Mouse (Mus musculus) left cerebral cortex, adult 2 months (tissue): ENCODE measurements around the gene Spen. TPM values are rescaled to one million over a fixed set of nuclear protein-coding genes. Genes with fewer than 3 reads are reported as not detected.

Experiments used
- DNase-seq, 2 experiments: peaks; one replicate each; pipeline ENCODE4 v3.0.0; 2021 to 2022; ENCODE audit warnings: low spot score in 2 of 2, mixed read lengths in 1 of 2; ENCODE audit errors: extremely low spot score in 1 of 2
- H3K27ac ChIP-seq: fragments of 200-600 bp; 2 replicates; pipeline ENCODE4 v1.8.1; 2022
- H3K4me3 ChIP-seq: fragments of 200-600 bp; 2 replicates; pipeline ENCODE4 v1.8.1; 2022
- CTCF ChIP-seq: fragments of 200-600 bp; IDR thresholded peaks from 2 replicates; pipeline ENCODE4 v1.8.1; 2022; ENCODE audit warnings: antibody characterized with exemption, mild to moderate bottlenecking, moderate library complexity
- intact Hi-C: fragments of 180-260 bp; cut with DNase I; formaldehyde crosslinking; loops from one replicate; pipeline ENCODE4 v1.15.1; 2025
- total RNA-seq, 2 experiments: library from RNA; stranded (reverse); gene quantifications; 2 replicates each; pipeline ENCODE4 v1.2.3; 2021

The Spen gene
- total RNA-seq, 2 experiments from 2014 or later = 68.0 to 73.2 TPM

DNA sequence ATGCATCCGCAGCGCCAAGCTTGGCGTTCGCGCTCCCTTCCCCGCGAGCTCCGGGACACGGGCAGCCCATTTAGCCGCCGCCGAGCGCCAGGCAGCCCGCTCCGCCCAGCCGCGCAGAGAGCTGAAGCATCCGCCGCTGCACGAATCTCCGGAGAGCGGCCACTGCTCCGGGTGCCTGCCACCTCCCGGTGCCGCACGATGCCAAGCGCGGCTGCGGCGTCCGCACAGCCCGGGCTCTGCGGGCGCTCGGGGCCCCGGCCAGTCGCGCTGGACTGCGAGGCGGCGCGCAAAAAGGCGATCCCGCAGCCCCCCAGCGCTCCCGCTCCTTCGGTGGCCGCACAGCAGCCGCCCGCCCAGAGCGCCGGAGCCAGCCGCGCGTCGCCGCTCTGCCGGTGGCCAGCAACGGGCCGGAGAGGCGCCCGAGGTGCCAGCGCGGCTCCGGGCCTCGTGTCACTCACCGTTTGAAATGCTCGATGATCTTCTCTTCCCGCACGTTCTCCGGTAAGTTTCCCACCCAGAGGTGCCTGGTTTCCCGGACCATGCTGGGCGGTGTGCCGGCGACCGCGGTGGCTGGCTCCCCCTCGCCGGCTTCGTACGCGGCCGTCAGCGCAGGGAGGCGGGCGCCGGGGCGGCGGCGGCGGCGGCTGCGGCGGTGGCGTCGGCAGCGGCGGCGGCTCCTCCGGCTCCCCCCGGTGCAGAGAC, 540 bp downstream of the Spen start:
- TF ChIP-seq CTCF = no peak
- intact Hi-C loops = loop anchor here (1.0 to 5.0 kb wide), 2 partner anchors 8 to 334 kb away; partner anchors contain the start of gene Efhd2
- peak; percentile 31 to 44 for DNase-seq
- H3K4me3 ChIP-seq = peak overlapping the region; percentile 87
- peak overlapping the region; percentile 80 for H3K27ac ChIP-seq

DNA sequence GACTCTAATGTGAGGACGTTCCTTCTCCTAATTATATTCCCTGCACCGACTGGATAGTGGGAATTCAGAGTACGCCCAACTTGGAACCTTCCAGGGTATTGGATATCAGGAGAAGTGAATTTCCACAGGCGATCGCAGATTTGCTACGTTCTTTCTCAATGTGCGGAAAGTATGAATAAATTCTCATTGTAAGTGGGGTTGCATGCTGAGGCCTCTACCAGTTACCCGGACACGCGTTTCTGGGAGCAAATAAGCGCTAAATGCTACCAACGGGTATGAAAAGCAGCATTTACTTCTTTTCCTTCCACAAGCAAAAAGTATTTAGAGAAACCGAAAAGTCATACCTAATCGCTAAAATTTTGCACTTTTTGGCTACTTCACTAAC, 1.2 kb downstream of the Spen start:
- TF ChIP-seq CTCF = no peak
- peak overlapping the region; percentile 80 for H3K27ac ChIP-seq
- no peak for DNase-seq

DNA sequence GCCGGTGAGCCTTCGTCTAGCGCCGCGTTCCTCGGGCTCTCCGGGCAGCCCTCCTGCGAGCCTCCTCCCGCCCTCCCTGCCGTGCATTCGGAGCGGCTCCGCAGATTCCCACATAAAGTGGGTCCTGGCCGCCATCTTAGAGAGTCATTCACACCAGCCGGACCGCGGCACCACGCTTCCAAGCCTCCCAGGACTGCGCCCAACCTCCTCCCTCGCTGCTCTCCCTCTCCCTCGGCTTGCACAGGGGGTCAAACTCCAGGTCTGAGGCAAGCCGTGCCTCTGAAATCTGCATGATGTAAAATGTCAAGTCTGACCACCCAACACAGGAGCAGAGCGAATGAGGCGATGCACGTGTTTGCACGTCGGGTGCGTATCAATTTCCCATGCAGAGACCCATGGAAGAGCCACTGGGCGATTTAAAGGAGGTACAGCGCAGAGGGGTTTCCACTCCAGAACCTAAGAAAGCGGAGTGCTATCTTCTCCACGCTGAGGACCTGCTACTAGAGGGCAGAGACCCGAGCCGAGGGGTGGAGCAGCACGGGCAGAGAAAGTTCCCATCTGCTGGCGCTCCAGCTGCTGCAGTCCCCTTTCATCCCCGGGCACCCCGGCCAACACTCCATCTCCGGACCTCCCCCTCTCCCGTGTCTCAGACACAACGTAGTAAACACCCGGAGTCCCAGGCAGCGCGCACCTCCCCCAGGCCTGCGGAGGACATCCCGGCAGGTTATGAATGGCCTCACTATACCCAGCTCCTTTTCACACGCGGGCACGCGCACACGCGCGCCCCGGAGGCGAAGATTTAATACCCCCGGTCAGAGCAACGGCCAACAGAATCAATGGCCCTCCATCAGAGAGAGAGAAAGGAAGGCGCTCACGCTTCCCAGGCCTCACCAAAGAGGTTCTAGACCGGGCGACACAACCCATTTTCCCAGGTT, 1.8 kb downstream of the Spen start:
- peak; percentile 58 to 65 for DNase-seq
- intact Hi-C loops = loop anchor here (5.0 kb wide), 1 partner anchor 336 kb away; the partner anchor contains the start of gene Efhd2
- H3K4me3 ChIP-seq = peak overlapping the region; percentile 87

More for the DNA sequence above, 1.2 kb downstream of the Spen start:
- H3K4me3 ChIP-seq = peak overlapping the region; percentile 87
- intact Hi-C loops = loop anchor here (5.0 kb wide), 1 partner anchor 335 kb away; the partner anchor contains the start of gene Efhd2

DNA sequence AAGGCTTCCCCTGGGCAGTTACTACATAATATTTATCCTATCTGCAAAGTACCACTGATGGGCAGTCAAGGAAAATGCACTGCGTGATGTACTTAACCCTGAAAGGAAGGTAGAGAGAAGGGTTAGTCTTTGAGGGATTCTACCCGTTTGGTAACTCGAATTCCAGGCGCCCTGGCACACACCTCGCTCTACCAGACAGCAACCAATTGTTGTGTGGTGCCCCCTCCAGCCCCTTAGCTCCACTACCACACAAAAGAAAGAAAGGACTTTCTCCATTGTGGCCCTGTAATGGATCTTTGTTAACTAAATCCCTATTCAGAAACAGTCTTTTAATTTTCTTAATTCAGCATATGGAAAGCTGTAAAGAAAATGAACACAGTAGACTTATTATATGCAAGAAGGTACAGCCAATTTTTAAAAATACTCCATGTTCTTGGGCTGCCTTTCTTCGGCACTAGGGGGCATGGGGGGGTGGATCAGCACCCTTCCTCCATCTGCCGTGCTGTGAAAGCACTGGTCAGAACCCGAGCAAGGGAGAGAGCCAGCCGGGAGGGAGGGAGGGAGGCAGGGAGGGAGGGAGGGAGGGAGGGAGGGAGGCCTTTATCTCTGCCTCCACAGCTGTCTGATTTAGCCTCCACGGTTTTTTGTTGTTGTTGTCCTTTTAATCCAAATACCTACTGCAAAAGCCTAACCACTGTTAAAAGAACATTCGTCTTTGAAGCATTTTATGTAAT, 3.3 kb downstream of the Spen start:
- peak; percentile 40 to 52 for DNase-seq
- TF ChIP-seq CTCF = peak; percentile 38
- intact Hi-C loops = loop anchor here (5.0 kb wide), 1 partner anchor 337 kb away; the partner anchor contains the start of gene Efhd2
- peak overlapping the region; percentile 87 for H3K4me3 ChIP-seq
- peak overlapping the region; percentile 80 for H3K27ac ChIP-seq

More for the DNA sequence above, 1.8 kb downstream of the Spen start:
- no peak for TF ChIP-seq CTCF
- H3K27ac ChIP-seq = peak overlapping the region; percentile 80

DNA sequence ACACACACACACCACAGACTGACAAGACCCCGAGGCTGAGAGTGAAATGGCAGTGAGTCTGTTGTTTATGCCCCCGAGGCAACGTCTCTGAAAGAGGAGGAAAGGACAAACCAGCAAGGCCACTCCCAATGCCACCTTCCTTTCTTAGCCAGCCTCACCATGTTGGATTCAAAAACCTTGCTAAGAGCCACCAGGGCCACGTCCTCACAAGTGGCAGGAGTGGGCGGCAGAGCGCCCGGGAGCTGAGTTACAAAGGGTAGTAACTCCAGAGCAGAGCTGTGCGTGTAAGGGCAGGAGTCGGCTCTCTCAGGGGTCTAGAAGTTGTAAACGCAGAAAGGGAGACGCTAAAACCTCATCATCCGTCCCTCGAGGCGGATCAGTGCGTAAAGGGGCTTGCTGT, 7.4 kb downstream of the Spen start:
- intact Hi-C loops = no loop called here
- Histone ChIP-seq H3K27ac (no peak overlapping the region), H3K4me3 (no peak overlapping the region)
- no peak for TF ChIP-seq CTCF
- no peak for DNase-seq

DNA sequence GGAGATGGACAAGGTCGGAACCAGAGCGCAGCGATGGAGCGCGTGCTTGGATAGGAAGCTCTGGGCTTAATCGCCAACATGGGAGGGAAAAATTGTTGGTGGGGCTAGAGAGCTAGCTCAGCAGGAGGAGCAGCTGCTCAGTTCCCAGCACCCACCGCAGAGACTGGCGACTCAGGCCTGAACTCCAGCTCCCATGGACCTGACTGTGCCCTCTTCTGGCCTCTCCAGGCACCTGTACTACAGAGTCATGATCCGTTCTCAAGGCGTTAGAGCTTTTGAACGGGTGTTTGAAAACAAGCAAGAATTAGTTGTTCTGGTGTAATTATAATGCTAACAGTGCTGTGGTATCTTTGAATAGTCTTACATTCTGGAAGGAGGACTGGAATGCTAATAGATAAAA, 9.5 kb downstream of the Spen start:
- intact Hi-C loops = no loop called here
- DNase-seq = no peak
- no peak overlapping the region for H3K4me3 ChIP-seq
- H3K27ac ChIP-seq = no peak overlapping the region
- no peak; the same call in 1 of the 2 replicates for TF ChIP-seq CTCF

DNA sequence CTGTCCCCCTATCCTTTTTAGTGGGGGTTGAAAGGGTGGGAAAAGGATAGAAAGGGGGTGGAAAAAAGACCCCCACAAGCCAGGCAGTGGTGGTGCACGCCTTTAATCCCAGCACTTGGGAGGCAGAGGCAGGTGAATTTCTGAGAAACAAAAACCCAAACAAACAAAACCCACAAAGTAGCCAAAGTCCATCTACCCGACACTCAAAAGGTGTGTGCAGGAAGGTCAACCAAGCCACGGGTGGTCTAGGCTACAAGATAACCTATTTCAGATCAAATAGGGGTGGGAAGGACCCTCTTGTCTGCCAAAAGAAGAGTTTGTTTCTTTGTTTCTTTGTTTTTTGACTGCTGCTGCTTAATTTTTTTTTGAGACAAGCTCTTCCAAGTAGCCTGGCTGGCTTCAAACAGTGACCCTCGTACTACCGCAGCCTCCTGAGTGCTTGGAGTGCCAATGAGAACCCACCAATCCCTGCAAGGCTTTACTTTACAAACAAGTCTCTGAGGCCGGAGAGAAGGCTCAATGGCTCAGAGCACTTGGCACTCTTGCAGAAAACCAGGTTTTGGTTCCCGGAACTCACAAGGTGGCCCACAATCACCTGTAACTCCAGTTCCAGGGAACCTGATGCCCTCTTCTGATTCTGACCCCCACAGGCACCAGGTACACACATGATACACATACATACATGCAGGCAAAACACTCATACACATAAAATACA, 11.3 kb downstream of the Spen start:
- Histone ChIP-seq H3K4me3 (no peak overlapping the region), H3K27ac (no peak overlapping the region)
- intact Hi-C loops = no loop called here
- no peak for DNase-seq
- no peak for TF ChIP-seq CTCF

DNA sequence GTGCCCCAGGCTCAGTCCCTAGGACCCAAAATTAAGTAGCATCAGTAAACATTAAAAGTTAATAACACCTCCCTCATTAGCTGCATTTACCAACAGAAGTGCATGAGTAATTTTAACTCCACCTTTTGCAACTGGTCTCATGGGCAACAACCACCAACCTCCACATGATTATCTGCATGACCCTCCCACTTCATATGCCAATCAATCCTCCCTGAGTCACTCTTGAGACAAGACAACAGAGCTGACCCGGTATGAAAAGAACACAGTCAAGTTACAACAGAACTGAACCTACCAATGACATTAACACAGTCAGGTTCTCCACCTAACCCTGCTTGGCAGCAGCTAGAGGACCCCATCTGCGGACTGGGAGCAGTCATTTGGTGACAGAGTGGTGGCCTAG, 12.5 kb downstream of the Spen start:
- DNase-seq = no peak
- H3K27ac ChIP-seq = no peak overlapping the region
- intact Hi-C loops = no loop called here
- TF ChIP-seq CTCF = no peak
- no peak overlapping the region for H3K4me3 ChIP-seq

DNA sequence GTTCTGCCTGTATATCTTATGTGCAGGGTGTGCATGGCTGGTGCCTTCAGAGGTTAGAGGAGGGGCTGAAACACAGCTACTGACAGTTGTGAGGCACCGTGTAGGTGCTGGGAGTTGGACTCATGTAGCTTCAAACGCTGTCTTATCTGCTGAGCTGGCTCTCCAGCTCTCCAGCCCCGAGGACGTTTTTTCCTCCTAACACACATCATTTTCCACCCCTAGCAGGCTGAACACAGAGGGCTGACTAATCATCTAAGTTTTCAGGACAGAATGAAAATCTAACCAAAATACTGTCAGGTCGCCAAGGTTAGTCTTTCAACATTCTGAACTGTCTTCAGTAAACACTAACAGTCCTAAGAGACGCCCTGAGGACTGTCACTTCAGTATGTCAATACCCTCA, 13.7 kb downstream of the Spen start:
- Histone ChIP-seq H3K27ac (no peak overlapping the region), H3K4me3 (no peak overlapping the region)
- TF ChIP-seq CTCF = no peak
- intact Hi-C loops = no loop called here
- DNase-seq = no peak

DNA sequence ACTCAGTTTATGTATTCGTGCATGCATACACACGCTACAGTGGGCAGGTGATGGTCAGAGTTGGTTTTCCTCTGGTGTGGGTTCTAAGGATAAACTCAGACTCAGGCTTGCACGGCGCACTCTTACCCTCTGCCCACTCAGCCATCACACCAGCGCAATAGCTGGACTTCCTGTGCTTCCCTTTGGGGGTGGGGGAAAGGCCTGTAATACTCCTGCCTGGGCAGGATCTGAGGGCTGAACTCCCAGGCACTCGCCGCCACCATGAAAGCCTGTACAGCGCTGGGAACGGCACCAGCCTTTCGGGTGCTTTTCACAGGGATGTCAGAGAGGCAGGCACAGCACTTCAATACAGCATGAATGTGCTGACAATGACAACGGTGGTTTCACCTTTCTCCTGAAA, 15.3 kb downstream of the Spen start:
- no peak for DNase-seq
- no peak overlapping the region for H3K4me3 ChIP-seq
- intact Hi-C loops = no loop called here
- H3K27ac ChIP-seq = no peak overlapping the region
- TF ChIP-seq CTCF = no peak

DNA sequence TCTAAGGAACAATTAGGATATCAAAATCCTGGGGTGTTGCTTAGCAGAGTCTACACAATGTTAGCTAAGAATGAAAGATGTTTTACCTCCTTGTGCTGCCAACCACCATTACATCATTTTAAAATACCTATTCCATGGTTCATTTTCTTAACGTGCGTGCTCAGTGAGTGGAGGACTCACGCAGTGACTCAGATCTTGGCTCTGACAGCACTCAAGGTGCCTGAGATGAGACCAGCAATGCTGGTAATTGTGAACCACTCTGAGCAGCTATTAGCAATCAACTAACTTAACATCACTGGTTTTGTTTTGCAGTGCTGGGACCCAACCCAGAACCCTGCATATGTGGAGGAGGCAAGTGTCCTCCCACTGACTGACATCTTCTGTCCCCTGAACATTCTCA, 20.0 kb downstream of the Spen start:
- no peak overlapping the region for H3K4me3 ChIP-seq
- no peak for TF ChIP-seq CTCF
- intact Hi-C loops = no loop called here

More for the DNA sequence above, 20.0 kb downstream of the Spen start:
- no peak overlapping the region for H3K27ac ChIP-seq
- no peak for DNase-seq
